Mouse (Mus musculus) ES-E14 (cell line): ENCODE results near the gene Arfip1. TPM values are rescaled to one million over a fixed set of nuclear protein-coding genes. Genes with fewer than 3 reads are reported as not detected.

Source experiments
- DNase-seq: peaks from one replicate; pipeline ENCODE4 v3.0.0-alpha.2; 2013; ENCODE audit warnings: low read depth, low spot score
- H3K27ac ChIP-seq: 2 replicates; pipeline ENCODE4 v1.5.1; 2012; ENCODE audit warnings: low read depth, mild to moderate bottlenecking, low read length, moderate library complexity, mixed read lengths; ENCODE audit not compliant: poor library complexity, insufficient read depth, severe bottlenecking
- H3K36me3 ChIP-seq: 2 replicates; pipeline ENCODE4 v1.6.1; 2012; ENCODE audit warnings: mild to moderate bottlenecking, low read length, moderate library complexity, mixed read lengths; ENCODE audit not compliant: control insufficient read depth, poor library complexity, insufficient read depth, severe bottlenecking
- H3K4me1 ChIP-seq, 2 experiments: fragments of 150-350 bp in 1 of 2; sonication (generic) in 1 of 2; 2 replicates each; pipeline ENCODE4 v1.6.1; 2012; ENCODE audit warnings: low read length in 2 of 2, mild to moderate bottlenecking in 1 of 2, mixed read lengths in 1 of 2; ENCODE audit not compliant: control insufficient read depth in 2 of 2, insufficient read depth in 2 of 2, poor library complexity in 1 of 2
- H3K4me3 ChIP-seq, 2 experiments: fragments of 150-350 bp in 1 of 2; sonication (generic) in 1 of 2; 2 replicates each; pipeline ENCODE4 v1.5.1; 2012; ENCODE audit warnings: low read length in 2 of 2, low read depth in 1 of 2, mild to moderate bottlenecking in 1 of 2, mixed read lengths in 1 of 2; ENCODE audit not compliant: insufficient read depth in 1 of 2, poor library complexity in 1 of 2, severe bottlenecking in 1 of 2
- H3K9ac ChIP-seq: 2 replicates; pipeline ENCODE4 v1.6.1; 2012; ENCODE audit warnings: low read depth, mild to moderate bottlenecking, low read length, mixed read lengths; ENCODE audit not compliant: poor library complexity, insufficient read depth, severe bottlenecking
- H3K9me3 ChIP-seq: fragments of 150-350 bp; sonication (generic); 2 replicates; pipeline ENCODE4 v1.6.1; 2012; ENCODE audit warnings: low read depth, mild to moderate bottlenecking, low read length; ENCODE audit not compliant: control insufficient read depth, insufficient read depth
- CHD2 ChIP-seq: IDR thresholded peaks from 2 replicates; pipeline ENCODE4 v1.6.1; 2014; ENCODE audit warnings: mild to moderate bottlenecking, low read depth, low read length, inconsistent platforms
- HCFC1 ChIP-seq: IDR thresholded peaks from 2 replicates; pipeline ENCODE4 v1.6.1; 2012; ENCODE audit warnings: low read length, inconsistent platforms, borderline replicate concordance; ENCODE audit not compliant: insufficient read depth
- MAFK ChIP-seq: IDR thresholded peaks from 2 replicates; pipeline ENCODE4 v1.6.1; 2014; ENCODE audit warnings: mild to moderate bottlenecking, low read depth, low read length, inconsistent platforms; ENCODE audit not compliant: insufficient read depth
- ZC3H11A ChIP-seq: IDR thresholded peaks from 2 replicates; pipeline ENCODE4 v1.6.1; 2012; ENCODE audit warnings: low read depth, mild to moderate bottlenecking, inconsistent platforms, low read length, borderline replicate concordance
- ZNF384 ChIP-seq: IDR thresholded peaks from 2 replicates; pipeline ENCODE4 v1.6.1; 2012; ENCODE audit warnings: low read depth, low read length, inconsistent platforms
- in situ Hi-C, 2 experiments: fragments of 600-800 bp; cut with MboI; formaldehyde crosslinking; loops; one replicate each; pipeline ENCODE4 v1.15.1; 2025; ENCODE audit warnings: low sequenced_read_pairs in 2 of 2, inconsistent platforms in 1 of 2; ENCODE audit not compliant: unreplicated experiment in 2 of 2
- total RNA-seq: library from RNA; depleted of rRNA; stranded (reverse); fragments of 300-350 nt; gene quantifications from 2 replicates; pipeline ENCODE4 v1.2.3, GENCODE M21; 2012

Arfip1 gene
- total RNA-seq, 1 experiment, result 17.4 TPM

- TF ChIP-seq ZNF384 (no peak), CHD2 (no peak), HCFC1 (no peak), MAFK (no peak), ZC3H11A (no peak)
- no peak overlapping the region for H3K9ac ChIP-seq
- no peak overlapping the region for H3K27ac ChIP-seq
- in situ Hi-C loops, result loop anchor here in 1 of 2 experiments (25.0 kb wide), 1 partner anchor 192 kb away; no protein-coding TSS in a partner anchor
- no peaks in the 10 kb centered on the region for H3K36me3 ChIP-seq
- no peak for DNase-seq
- no peaks in the 10 kb centered on the region for H3K4me1 ChIP-seq
- no peak overlapping the region for H3K4me3 ChIP-seq
- H3K9me3 ChIP-seq, result no peaks in the 10 kb centered on the region
These were observed 53.4 kb downstream of the Arfip1 start for GRCm38 (mm10) chr3:84529021-84529420.

DNA sequence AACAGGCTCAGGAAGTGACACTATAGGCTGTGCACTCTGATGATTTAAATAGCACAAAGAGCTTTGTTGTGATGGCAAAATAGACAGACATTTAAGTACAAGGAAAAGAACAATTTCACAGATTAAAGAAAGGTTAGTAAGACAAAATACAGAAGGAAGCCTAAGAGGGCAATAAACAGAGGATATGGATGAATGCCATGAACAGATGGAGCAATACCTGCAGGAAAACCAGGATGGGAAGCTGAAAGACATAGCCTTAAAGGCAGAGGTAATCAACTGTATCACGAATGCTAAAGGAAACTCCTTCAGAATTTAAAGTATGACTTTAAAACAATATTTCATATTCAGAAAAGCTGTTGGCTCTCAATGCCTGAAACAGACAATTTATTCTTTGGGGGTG, 57.5 kb downstream of the Arfip1 start:
- TF ChIP-seq ZNF384 (no peak), MAFK (no peak), ZC3H11A (no peak), HCFC1 (no peak), CHD2 (no peak)

GRCm38 (mm10) chr3:84516163-84516562, 66.3 kb downstream of the Arfip1 start:
- Histone ChIP-seq H3K36me3 (no peaks in the 10 kb centered on the region), H3K9ac (no peak overlapping the region), H3K9me3 (no peaks in the 10 kb centered on the region), H3K27ac (no peak overlapping the region), H3K4me1 (no peaks in the 10 kb centered on the region), H3K4me3 (no peak overlapping the region)
- no peak for DNase-seq
- no peak for TF ChIP-seq CHD2
- TF ChIP-seq HCFC1, result no peak
- no peak for TF ChIP-seq ZNF384
- TF ChIP-seq MAFK, result no peak
- TF ChIP-seq ZC3H11A, result no peak
- in situ Hi-C loops, result no loop called here

More for the DNA sequence above, 57.5 kb downstream of the Arfip1 start:
- no peak overlapping the region for H3K27ac ChIP-seq
- in situ Hi-C loops, result loop anchor here in 1 of 2 experiments (25.0 kb wide), 1 partner anchor 188 kb away; no protein-coding TSS in a partner anchor
- H3K36me3 ChIP-seq, result no peaks in the 10 kb centered on the region
- no peak overlapping the region for H3K9ac ChIP-seq
- H3K4me3 ChIP-seq, result no peak overlapping the region
- no peak for DNase-seq
- H3K4me1 ChIP-seq, result no peaks in the 10 kb centered on the region
- no peaks in the 10 kb centered on the region for H3K9me3 ChIP-seq

DNA sequence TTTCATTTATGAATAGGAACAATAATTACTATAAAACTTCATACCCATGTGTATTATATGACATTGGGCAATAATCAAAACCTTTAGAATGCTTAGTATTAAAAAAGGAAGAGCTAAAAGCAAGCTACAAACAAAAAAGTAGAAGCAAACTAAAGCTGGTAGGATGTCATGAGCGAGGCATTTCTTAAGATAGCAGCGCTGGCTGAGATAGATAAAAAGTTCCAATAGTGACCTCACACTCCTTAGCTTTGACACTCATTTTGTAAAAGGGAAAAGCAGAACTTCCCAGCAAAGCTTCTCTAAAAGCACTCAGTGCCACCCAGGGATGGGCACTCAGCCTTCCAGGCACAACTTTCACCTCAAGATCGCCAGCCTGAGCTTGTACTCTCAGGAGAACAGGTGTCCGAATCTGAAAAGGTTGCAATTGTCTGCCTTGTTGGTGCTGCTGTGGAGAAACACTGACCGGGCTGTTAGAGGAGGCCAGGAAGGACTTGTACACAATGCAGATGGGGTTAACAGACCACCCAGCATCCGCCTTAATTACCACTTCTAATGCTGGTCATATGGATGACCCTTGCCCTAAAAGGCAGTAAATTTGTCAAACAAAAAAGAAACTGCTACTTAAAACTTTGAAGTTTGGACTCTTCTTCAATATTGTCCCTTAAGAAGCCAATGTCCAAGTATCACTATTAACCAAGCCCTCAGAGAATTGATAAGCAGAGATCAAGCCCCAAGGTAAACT, 69.5 kb downstream of the Arfip1 start:
- Histone ChIP-seq H3K27ac (no peak overlapping the region), H3K9me3 (no peaks in the 10 kb centered on the region), H3K4me1 (no peaks in the 10 kb centered on the region), H3K9ac (no peak overlapping the region), H3K4me3 (no peak overlapping the region), H3K36me3 (no peaks in the 10 kb centered on the region)
- no peak for DNase-seq
- TF ChIP-seq ZNF384 (no peak), MAFK (no peak), ZC3H11A (no peak), HCFC1 (no peak), CHD2 (no peak)
- in situ Hi-C loops, result no loop called here
